ENCODE assay signal across 13 mouse cellular contexts in the genomic region with DNA sequence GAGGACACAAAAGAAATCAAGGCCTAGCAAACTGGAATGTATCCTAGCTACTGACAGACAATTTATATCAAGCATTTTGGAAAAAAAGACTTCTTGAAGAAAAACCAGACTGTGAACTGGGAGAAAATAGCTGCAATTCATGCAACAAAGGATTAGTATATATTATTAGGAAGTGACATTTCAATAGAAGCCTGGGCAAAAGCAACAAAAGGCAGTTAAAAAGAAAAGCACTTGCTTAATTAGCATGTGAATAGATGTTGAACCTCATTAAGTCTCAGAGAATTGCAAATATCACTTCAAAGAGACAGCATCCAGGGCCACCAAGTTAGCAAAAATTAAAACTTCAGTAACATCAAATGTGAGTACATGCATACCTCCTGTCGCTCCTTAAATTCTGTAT. TPM values are rescaled to one million over a fixed set of nuclear protein-coding genes. Genes with fewer than 3 reads are reported as not detected.
DNase-seq lines count a peak whose midpoint lies in the region; ATAC-seq lines count a peak whose summit lies in the region.
"Had no signal": no experiment of that assay in that cellular context is flagged by ENCODE, and none has a peak within 500 bp of the region (broad histone marks: within the 10 kb centered on the region; RNA-seq: fewer than 3 reads in every experiment).

No protein-coding gene starts in this region.

- no peak overlapping the region for H3K9ac ChIP-seq in hindbrain, embryonic 11.5 days (ENCODE audit: low read depth, low read length)
- H3K9ac ChIP-seq in midbrain, embryonic 14.5 days (replicated peaks; ENCODE audit: low read length) = peak overlapping the region; percentile 85; the same call in 1 of the 2 replicates

- H3K27me3 ChIP-seq in embryonic facial prominence, embryonic 10.5 days (replicated peaks; ENCODE audit: low read depth, poor library complexity, severe bottlenecking) = no peaks in the 10 kb centered on the region
- no peaks in the 10 kb centered on the region for H3K27me3 ChIP-seq in hindbrain, embryonic 11.5 days (ENCODE audit: control insufficient read depth, insufficient read depth, low read length)
- H3K27me3 ChIP-seq in midbrain, embryonic 14.5 days (ENCODE audit: control insufficient read depth, insufficient read depth, low read length) = no peaks in the 10 kb centered on the region

- DNase-seq in embryo, embryonic 10.5 days (ENCODE audit: low spot score) = peak; percentile 56
- DNase-seq in embryo, embryonic 10 days (ENCODE audit: low spot score) = no peak
- no peak for DNase-seq in embryonic facial prominence, embryonic 10.5 days (ENCODE audit: low spot score)
- DNase-seq in hindbrain, embryonic 11.5 days (ENCODE audit: low spot score) = peak; percentile 22
- DNase-seq in midbrain, embryonic 14.5 days = peak; percentile 45
- DNase-seq in urinary bladder, adult 2 months (ENCODE audit: low spot score) = no peak
- DNase-seq in B cell, adult 2 months = no peak
- DNase-seq in frontal cortex, postnatal 25 days (ENCODE audit: low spot score in 2 of 2) = no peak
- DNase-seq: kidney, adult 9 months; lung, adult 2 months; thymus, adult 18-20 months had no signal

- ATAC-seq in hindbrain, embryonic 11.5 days (ENCODE audit: low FRiP score) = peak; percentile 13; the same call in 1 of the 2 replicates
- ATAC-seq in midbrain, embryonic 14.5 days (ENCODE audit: low FRiP score, low TSS enrichment) = no peak

- H3K4me1 ChIP-seq in embryonic facial prominence, embryonic 10.5 days = peaks cover 15% of the 10 kb centered on the region
- no peaks in the 10 kb centered on the region for H3K4me1 ChIP-seq in hindbrain, embryonic 11.5 days (replicated peaks; ENCODE audit: control insufficient read depth, insufficient read depth, low read length)
- H3K4me1 ChIP-seq in midbrain, embryonic 14.5 days (ENCODE audit: control insufficient read depth, insufficient read depth, low read length) = peaks cover 17% of the 10 kb centered on the region

- H3K9me3 ChIP-seq in embryonic facial prominence, embryonic 10.5 days = no peaks in the 10 kb centered on the region
- no peaks in the 10 kb centered on the region for H3K9me3 ChIP-seq in hindbrain, embryonic 11.5 days (ENCODE audit: control insufficient read depth, low read length)
- H3K9me3 ChIP-seq in midbrain, embryonic 14.5 days (ENCODE audit: control insufficient read depth, low read length) = no peaks in the 10 kb centered on the region
- H3K9me3 ChIP-seq: limb, embryonic 10.5 days had no signal

- H3K36me3 ChIP-seq in embryonic facial prominence, embryonic 10.5 days (replicated peaks) = no peaks in the 10 kb centered on the region
- no peaks in the 10 kb centered on the region for H3K36me3 ChIP-seq in hindbrain, embryonic 11.5 days (ENCODE audit: control insufficient read depth, insufficient read depth, low read length)
- H3K36me3 ChIP-seq in midbrain, embryonic 14.5 days (ENCODE audit: control insufficient read depth, insufficient read depth, low read length) = no peaks in the 10 kb centered on the region
- H3K36me3 ChIP-seq: limb, embryonic 10.5 days had no signal

- H3K4me3 ChIP-seq in embryonic facial prominence, embryonic 10.5 days = peak overlapping the region; percentile 92
- no peak overlapping the region for H3K4me3 ChIP-seq in hindbrain, embryonic 11.5 days (ENCODE audit: low read depth, low read length)
- peak overlapping the region; percentile 98 for H3K4me3 ChIP-seq in midbrain, embryonic 14.5 days (replicated peaks; ENCODE audit: low read depth, low read length)
- H3K4me3 ChIP-seq: limb, embryonic 10.5 days had no signal

- 68% methylated on average over 1 of the region's 1 CpGs for WGBS in embryonic facial prominence, embryonic 10.5 days
- WGBS in hindbrain, embryonic 11.5 days = 36% methylated on average over 1 of the region's 1 CpGs
- WGBS in midbrain, embryonic 14.5 days = 4% methylated on average over 1 of the region's 1 CpGs

- H3K27ac ChIP-seq in embryonic facial prominence, embryonic 10.5 days (replicated peaks) = no peak overlapping the region
- no peak overlapping the region for H3K27ac ChIP-seq in hindbrain, embryonic 11.5 days (ENCODE audit: low read depth, low read length)
- peak overlapping the region; percentile 58 for H3K27ac ChIP-seq in midbrain, embryonic 14.5 days (replicated peaks; ENCODE audit: low read depth, low read length)
- H3K27ac ChIP-seq: limb, embryonic 10.5 days had no signal

- peak overlapping the region; percentile 50 for H3K4me2 ChIP-seq in hindbrain, embryonic 11.5 days (replicated peaks; ENCODE audit: low read depth, low read length)
- peak overlapping the region; percentile 77 for H3K4me2 ChIP-seq in midbrain, embryonic 14.5 days (ENCODE audit: low read length)

RNA-seq across cellular contexts. Expression of a gene that starts 2.1 kb away (rescaled TPM):
- polyA plus RNA-seq in embryonic facial prominence, embryonic 10.5 days (2016; fragmentation: Nextera tagmentation; extraction: Ambion mirVana) = 109 and 117 TPM in 2 replicates
- polyA plus RNA-seq in hindbrain, embryonic 11.5 days (2014; fragmentation: Nextera tagmentation; extraction: Ambion mirVana) = 236 and 245 TPM in 2 replicates
- polyA plus RNA-seq in midbrain, embryonic 14.5 days (2014; fragmentation: Nextera tagmentation; extraction: Ambion mirVana) = 217 and 224 TPM in 2 replicates
- polyA plus RNA-seq in urinary bladder, adult 2 months (2012; rRNA removed) = 59.2 and 86.6 TPM in 2 replicates

RNA-seq across cellular contexts. Expression of a gene that starts 2.2 kb away (rescaled TPM):
- 0.26 and 0.77 TPM in 2 replicates for polyA plus RNA-seq in embryonic facial prominence, embryonic 10.5 days (2016; fragmentation: Nextera tagmentation; extraction: Ambion mirVana)
- 0.56 and 0.77 TPM in 2 replicates for polyA plus RNA-seq in hindbrain, embryonic 11.5 days (2014; fragmentation: Nextera tagmentation; extraction: Ambion mirVana)
- 1.4 and 2.3 TPM in 2 replicates for polyA plus RNA-seq in midbrain, embryonic 14.5 days (2014; fragmentation: Nextera tagmentation; extraction: Ambion mirVana)
- 0.28 and 0.32 TPM in 2 replicates for polyA plus RNA-seq in urinary bladder, adult 2 months (2012; rRNA removed)
- polyA plus RNA-seq: gonadal fat pad, adult 2 months; limb, embryonic 10.5 days had no signal

RNA-seq across cellular contexts. Expression of a gene that starts 14.8 kb away (rescaled TPM):
- polyA plus RNA-seq in embryonic facial prominence, embryonic 10.5 days (2016; fragmentation: Nextera tagmentation; extraction: Ambion mirVana) = not detected in 2 replicates
- polyA plus RNA-seq in hindbrain, embryonic 11.5 days (2014; fragmentation: Nextera tagmentation; extraction: Ambion mirVana) = not detected in 2 replicates
- not detected in 2 replicates for polyA plus RNA-seq in midbrain, embryonic 14.5 days (2014; fragmentation: Nextera tagmentation; extraction: Ambion mirVana)
- polyA plus RNA-seq in urinary bladder, adult 2 months (2012; rRNA removed) = not detected in 2 replicates
- polyA plus RNA-seq: gonadal fat pad, adult 2 months; limb, embryonic 10.5 days; lung, adult 2 months had no signal

Comparison
In these comparisons a context has a peak if more than half of its experiments do, and no peak if none do; other contexts are left out.
1. DNase-seq: peak in embryo, embryonic 10.5 days (single experiment), hindbrain, embryonic 11.5 days (single experiment) and midbrain, embryonic 14.5 days (single experiment); none in embryo, embryonic 10 days (single experiment), embryonic facial prominence, embryonic 10.5 days (single experiment), urinary bladder, adult 2 months (single experiment), B cell, adult 2 months (0 of 2) and frontal cortex, postnatal 25 days (0 of 2).